Mouse (Mus musculus) ES-Bruce4 (cell line): ENCODE measurements around the gene Dph3.

ENCODE experiments used
- CTCF ChIP-seq: IDR thresholded peaks from one replicate; pipeline ENCODE4 v1.8.1; 2011; ENCODE audit warnings: low read depth, low read length
- EP300 ChIP-seq: IDR thresholded peaks from 2 replicates; pipeline ENCODE4 v1.6.1; 2011; ENCODE audit warnings: low read depth, low read length; ENCODE audit not compliant: insufficient read depth
- POLR2A ChIP-seq: IDR thresholded peaks from one replicate; pipeline ENCODE4 v1.8.1; 2011; ENCODE audit warnings: low read length; ENCODE audit not compliant: insufficient read depth

GRCm38 (mm10) chr14:32097691-32098090 is 12.2 kb upstream of the Dph3 start:
- TF ChIP-seq EP300 (no peak), CTCF (no peak), POLR2A (no peak)
